Mouse (Mus musculus) G1E (cell line): ENCODE results near the gene Prep.

Experiments used
- CTCF ChIP-seq: IDR thresholded peaks from 2 replicates; pipeline ENCODE4 v1.5.1; 2012; ENCODE audit warnings: low read depth, low read length, inconsistent platforms, mixed read lengths
- GATA1 ChIP-seq: IDR thresholded peaks from 2 replicates; pipeline ENCODE4 v1.6.1; 2012; ENCODE audit warnings: borderline replicate concordance, low read length, inconsistent platforms, mixed read lengths
- GATA2 ChIP-seq: IDR thresholded peaks from 2 replicates; pipeline ENCODE4 v1.6.1; 2012; ENCODE audit warnings: low read depth, low read length, inconsistent platforms, borderline replicate concordance
- POLR2AphosphoS5 ChIP-seq: IDR thresholded peaks from 2 replicates; pipeline ENCODE4 v1.6.1; 2012; ENCODE audit warnings: low read depth, low read length, inconsistent platforms; ENCODE audit not compliant: insufficient replicate concordance
- TAL1 ChIP-seq: conservative IDR thresholded peaks from 2 replicates; pipeline ENCODE4 v1.6.1; 2012; ENCODE audit warnings: low read depth, low read length, inconsistent platforms, mixed read lengths

- TF ChIP-seq CTCF (no peak), POLR2AphosphoS5 (no peak), GATA1 (no peak), TAL1 (no peak), GATA2 (no peak)
Observed at GRCm38 (mm10) chr10:45074543-45074942, 7.5 kb downstream of the Prep start.
